Mouse (Mus musculus): ENCODE data around the gene Fgfr2. TPM values are rescaled to one million over a fixed set of nuclear protein-coding genes. Genes with fewer than 3 reads are reported as not detected.

Fgfr2 gene
- polyA plus RNA-seq, 1 experiment from 2014 or later = 133 TPM

DNA sequence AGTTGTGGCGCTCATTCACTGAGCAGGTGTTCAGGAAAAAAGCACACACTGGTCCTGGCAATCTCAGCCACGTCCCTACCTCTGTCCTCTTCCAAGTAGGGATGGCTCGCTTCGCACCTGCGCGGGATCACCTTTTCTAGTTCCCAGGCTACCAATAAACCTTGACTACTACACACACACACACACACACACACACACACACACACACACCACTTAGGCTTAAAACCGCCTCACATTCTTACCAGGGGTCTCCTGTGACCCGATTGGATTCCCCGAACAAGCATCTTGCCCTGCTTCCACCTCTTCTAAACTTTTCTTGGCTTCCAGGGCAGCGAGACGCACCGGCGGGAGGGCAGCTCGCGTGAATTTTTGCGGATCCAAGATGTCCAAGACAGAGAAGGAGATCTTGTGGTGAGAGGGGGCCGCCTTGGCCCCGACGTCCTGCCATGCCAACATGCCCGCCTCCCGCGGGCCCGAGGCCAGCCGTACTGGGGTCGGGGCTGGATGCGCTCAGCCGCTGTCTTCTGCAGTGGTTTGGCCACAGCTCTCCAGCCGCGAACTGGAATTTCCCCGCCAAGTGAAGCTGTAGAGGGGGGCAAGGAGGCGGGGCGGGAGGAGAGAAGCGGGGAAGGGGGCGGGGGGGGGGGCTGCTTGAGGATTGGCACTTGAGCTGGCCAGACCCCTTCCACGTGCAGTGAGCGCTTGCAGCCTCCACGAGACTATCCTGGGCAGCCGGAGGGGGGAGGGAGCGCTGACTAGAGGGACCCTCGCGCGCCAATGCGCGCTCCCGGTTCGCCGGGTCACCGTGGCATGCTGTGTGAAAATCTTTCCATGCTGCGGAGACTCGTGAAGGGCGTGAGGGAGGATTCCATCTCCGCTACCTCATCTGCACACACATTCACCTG is 523.8 kb downstream of the Fgfr2 start, which contains the start of gene Nkx1-2:
Gene Nkx1-2, minus strand, starts transcription at position 567 of the 905 bp plus-strand sequence.
- ATAC-seq (ENCODE audit: low FRiP score, low TSS enrichment) = 0 out of 2 replicates have a peak, but pooled peaks have one; percentile 54
- no peaks in the 10 kb centered on the region for H3K9me3 ChIP-seq (ENCODE audit: control insufficient read depth, low read length)
- H3K27ac ChIP-seq (ENCODE audit: low read depth, low read length) = no peak within 1 kb of the TSS
- H3K36me3 ChIP-seq (ENCODE audit: control insufficient read depth, insufficient read depth, low read length) = no peaks in the 10 kb centered on the region
- H3K4me2 ChIP-seq (replicated peaks; ENCODE audit: low read depth, low read length) = peak within 1 kb of the TSS; percentile 59
- H3K9ac ChIP-seq (ENCODE audit: low read depth, low read length) = no peak within 1 kb of the TSS
- peaks cover 80% of the 10 kb centered on the region for H3K27me3 ChIP-seq (ENCODE audit: control insufficient read depth, insufficient read depth, low read length)
- under 1% methylated on average over 49 of the region's 52 CpGs for WGBS
- H3K4me3 ChIP-seq (ENCODE audit: low read length) = peak within 1 kb of the TSS; percentile 39
- H3K4me1 ChIP-seq (ENCODE audit: control insufficient read depth, insufficient read depth, low read length) = peaks cover 15% of the 10 kb centered on the region

DNA sequence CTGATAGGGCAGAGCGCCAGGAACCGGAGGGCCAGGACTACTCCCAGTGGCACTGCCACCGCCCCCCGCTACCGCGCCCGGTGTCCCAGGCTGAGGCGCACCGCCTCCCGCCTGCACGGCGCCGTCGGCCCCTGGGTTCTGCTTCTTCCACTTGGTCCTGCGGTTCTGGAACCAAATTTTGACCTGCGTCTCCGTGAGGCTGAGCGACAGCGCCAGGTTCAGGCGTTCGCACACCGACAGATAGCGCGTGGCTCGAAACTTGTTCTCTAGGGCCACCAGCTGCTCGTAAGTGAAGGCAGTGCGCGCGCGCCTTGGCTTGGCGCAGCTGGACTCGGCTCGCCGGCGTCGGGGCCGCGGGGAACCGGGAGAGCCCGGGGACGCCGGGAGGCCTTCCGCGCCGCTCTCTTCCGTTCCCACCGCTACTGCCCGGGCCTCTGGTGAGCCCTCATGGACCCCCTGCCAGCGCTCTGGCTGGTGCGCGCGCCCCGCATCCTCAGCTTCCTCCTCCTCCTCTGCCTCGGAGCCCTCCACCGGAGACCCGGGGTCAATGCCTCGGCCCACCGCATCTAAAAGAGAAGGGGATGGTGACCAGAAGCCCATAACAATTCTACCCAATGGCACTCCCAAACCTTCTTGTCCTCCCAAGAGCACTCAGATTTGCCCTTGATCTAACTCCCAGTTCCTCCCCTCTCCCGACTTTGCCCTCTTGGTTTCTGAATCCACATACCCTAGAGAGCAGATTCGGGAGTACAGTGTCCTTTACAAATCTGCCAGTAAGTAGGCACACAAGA is 525.7 kb downstream of the Fgfr2 start:
- peaks cover 15% of the 10 kb centered on the region for H3K4me1 ChIP-seq (ENCODE audit: control insufficient read depth, insufficient read depth, low read length)
- H3K27ac ChIP-seq (ENCODE audit: low read depth, low read length) = no peak overlapping the region
- peak overlapping the region; percentile 45 for H3K4me3 ChIP-seq (ENCODE audit: low read length)
- H3K4me2 ChIP-seq (replicated peaks; ENCODE audit: low read depth, low read length) = peak overlapping the region; percentile 83
- no peaks in the 10 kb centered on the region for H3K9me3 ChIP-seq (ENCODE audit: control insufficient read depth, low read length)
- WGBS = 1% methylated on average over 58 of the region's 60 CpGs
- peaks cover 69% of the 10 kb centered on the region for H3K27me3 ChIP-seq (ENCODE audit: control insufficient read depth, insufficient read depth, low read length)
- peak overlapping the region; percentile 38; the same call in 1 of the 2 replicates for H3K9ac ChIP-seq (ENCODE audit: low read depth, low read length)
- H3K36me3 ChIP-seq (ENCODE audit: control insufficient read depth, insufficient read depth, low read length) = no peaks in the 10 kb centered on the region
- ATAC-seq (ENCODE audit: low FRiP score, low TSS enrichment) = 0 out of 2 replicates have a peak, but pooled peaks have one; percentile 38

DNA sequence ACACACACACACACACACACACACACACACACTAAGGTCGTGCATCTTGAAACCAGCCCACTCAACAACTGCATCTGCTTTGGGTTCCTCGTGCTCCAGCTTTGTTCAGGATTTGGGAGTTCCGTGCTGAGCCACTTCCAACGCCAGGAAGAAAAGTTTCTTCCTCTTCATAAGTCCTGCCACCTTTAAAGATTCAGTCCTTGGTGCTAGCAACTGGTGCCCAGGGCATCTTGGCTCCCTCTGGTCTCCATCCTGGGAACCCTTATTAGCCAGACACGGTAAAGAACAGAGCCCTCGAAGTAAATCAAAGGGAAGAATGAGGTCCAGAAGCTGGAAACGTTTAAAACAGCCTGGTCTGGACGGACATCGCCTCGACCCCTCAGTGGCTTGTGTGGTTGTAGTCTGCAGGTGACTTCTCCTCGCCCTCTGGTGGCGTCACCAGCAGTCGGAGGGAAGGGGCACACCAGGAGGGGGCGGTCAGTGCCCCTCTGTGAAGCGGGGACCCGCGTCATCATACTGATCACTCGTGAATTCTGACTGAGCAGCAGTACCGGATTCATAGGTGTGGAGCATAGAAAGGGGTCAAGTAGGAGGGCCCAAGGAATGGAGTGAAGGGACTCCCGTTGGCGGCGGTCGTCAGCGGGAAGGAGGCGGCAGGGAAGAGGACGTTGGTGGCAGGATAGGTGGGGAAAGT is 526.4 kb downstream of the Fgfr2 start:
- WGBS = 6% methylated on average over 26 of the region's 26 CpGs
- Histone ChIP-seq H3K9me3 (ENCODE audit: control insufficient read depth, low read length) (no peaks in the 10 kb centered on the region), H3K4me2 (replicated peaks; ENCODE audit: low read depth, low read length) (peak overlapping the region; percentile 83), H3K27me3 (ENCODE audit: control insufficient read depth, insufficient read depth, low read length) (peaks cover 62% of the 10 kb centered on the region), H3K9ac (ENCODE audit: low read depth, low read length) (peak overlapping the region; percentile 38; the same call in 1 of the 2 replicates), H3K36me3 (ENCODE audit: control insufficient read depth, insufficient read depth, low read length) (no peaks in the 10 kb centered on the region), H3K27ac (ENCODE audit: low read depth, low read length) (no peak overlapping the region), H3K4me1 (ENCODE audit: control insufficient read depth, insufficient read depth, low read length) (peaks cover 15% of the 10 kb centered on the region), H3K4me3 (ENCODE audit: low read length) (peak overlapping the region; percentile 45)
- ATAC-seq (ENCODE audit: low FRiP score, low TSS enrichment) = peak; percentile 33; the same call in 1 of the 2 replicates

DNA sequence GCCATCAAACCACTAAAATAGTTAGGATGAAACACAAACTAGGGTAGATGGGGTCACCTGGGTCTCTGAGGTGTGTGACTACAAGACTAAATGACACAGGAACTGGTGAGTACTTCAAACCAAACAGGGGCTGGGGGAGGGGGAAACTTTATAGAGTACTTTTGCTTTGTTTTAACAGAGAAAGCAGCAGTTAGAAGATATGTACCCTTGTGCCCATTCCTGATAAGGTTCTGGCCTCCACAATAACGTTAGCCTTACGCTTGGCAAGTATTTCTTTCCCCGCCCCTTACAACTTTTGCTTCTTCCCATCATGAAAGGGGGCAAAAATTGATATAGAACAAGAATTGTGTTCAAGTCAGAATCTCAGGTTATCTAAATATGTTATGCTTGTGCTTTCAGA is 527.4 kb downstream of the Fgfr2 start:
- H3K36me3 ChIP-seq (ENCODE audit: control insufficient read depth, insufficient read depth, low read length) = no peaks in the 10 kb centered on the region
- no peak for ATAC-seq (ENCODE audit: low FRiP score, low TSS enrichment)
- H3K27me3 ChIP-seq (ENCODE audit: control insufficient read depth, insufficient read depth, low read length) = peaks cover 53% of the 10 kb centered on the region
- peaks cover 15% of the 10 kb centered on the region for H3K4me1 ChIP-seq (ENCODE audit: control insufficient read depth, insufficient read depth, low read length)
- no peak overlapping the region for H3K4me2 ChIP-seq (replicated peaks; ENCODE audit: low read depth, low read length)
- H3K9ac ChIP-seq (ENCODE audit: low read depth, low read length) = no peak overlapping the region
- WGBS = 91% methylated on average over 3 of the region's 3 CpGs
- H3K27ac ChIP-seq (ENCODE audit: low read depth, low read length) = no peak overlapping the region
- H3K9me3 ChIP-seq (ENCODE audit: control insufficient read depth, low read length) = no peaks in the 10 kb centered on the region
- no peak overlapping the region for H3K4me3 ChIP-seq (ENCODE audit: low read length)

DNA sequence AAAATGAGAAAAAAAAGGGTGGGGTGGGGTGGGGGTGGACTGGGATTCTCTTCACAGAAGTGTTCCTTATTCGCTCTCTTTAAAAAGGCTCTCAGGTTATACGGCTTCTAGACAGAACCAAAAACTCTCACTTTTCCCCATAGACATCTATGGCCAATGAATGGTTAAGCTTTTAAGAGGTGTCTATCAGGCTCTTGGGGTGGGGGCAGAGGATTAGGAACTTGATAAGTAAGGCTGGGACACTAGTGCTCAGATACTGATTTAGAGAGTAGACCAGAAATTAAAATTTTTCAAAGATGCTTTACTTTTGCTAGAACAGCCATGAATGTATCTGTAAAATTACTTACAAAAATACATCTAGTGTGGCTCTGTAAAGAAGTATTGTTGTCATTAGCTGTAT is 528.8 kb downstream of the Fgfr2 start:
- no peak overlapping the region for H3K27ac ChIP-seq (ENCODE audit: low read depth, low read length)
- no peak for ATAC-seq (ENCODE audit: low FRiP score, low TSS enrichment)
- no peaks in the 10 kb centered on the region for H3K9me3 ChIP-seq (ENCODE audit: control insufficient read depth, low read length)
- no peak overlapping the region for H3K9ac ChIP-seq (ENCODE audit: low read depth, low read length)
- H3K4me2 ChIP-seq (replicated peaks; ENCODE audit: low read depth, low read length) = no peak overlapping the region
- 92% methylated on average over 2 of the region's 2 CpGs for WGBS
- peaks cover 7% of the 10 kb centered on the region for H3K4me1 ChIP-seq (ENCODE audit: control insufficient read depth, insufficient read depth, low read length)
- H3K36me3 ChIP-seq (ENCODE audit: control insufficient read depth, insufficient read depth, low read length) = no peaks in the 10 kb centered on the region
- H3K27me3 ChIP-seq (ENCODE audit: control insufficient read depth, insufficient read depth, low read length) = peaks cover 38% of the 10 kb centered on the region
- no peak overlapping the region for H3K4me3 ChIP-seq (ENCODE audit: low read length)

DNA sequence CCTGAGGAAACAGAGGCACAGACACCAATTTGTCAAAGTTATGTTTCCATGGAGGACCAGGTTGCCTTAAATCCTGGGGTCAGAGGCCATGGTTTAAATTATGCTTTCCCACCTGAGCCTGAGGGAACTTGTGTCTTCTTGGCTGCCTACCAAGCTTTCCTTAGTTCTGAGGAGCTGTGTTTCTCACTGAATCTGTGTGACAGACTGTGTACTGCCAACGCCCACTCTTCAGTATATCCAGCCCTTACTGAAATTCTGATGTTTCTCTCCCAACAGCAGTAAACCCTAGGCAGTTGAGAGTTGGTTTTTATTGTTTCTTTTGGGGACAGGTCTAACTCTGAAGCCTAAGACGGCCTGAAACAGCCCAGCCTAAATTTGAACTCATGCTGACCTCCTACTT is 529.4 kb downstream of the Fgfr2 start:
- no peak overlapping the region for H3K9ac ChIP-seq (ENCODE audit: low read depth, low read length)
- H3K4me2 ChIP-seq (replicated peaks; ENCODE audit: low read depth, low read length) = no peak overlapping the region
- H3K27me3 ChIP-seq (ENCODE audit: control insufficient read depth, insufficient read depth, low read length) = peaks cover 32% of the 10 kb centered on the region
- no peaks in the 10 kb centered on the region for H3K9me3 ChIP-seq (ENCODE audit: control insufficient read depth, low read length)
- no peaks in the 10 kb centered on the region for H3K36me3 ChIP-seq (ENCODE audit: control insufficient read depth, insufficient read depth, low read length)
- ATAC-seq (ENCODE audit: low FRiP score, low TSS enrichment) = no peak
- peaks cover 5% of the 10 kb centered on the region; the same call in 1 of the 2 replicates for H3K4me1 ChIP-seq (ENCODE audit: control insufficient read depth, insufficient read depth, low read length)
- 68% methylated on average over 2 of the region's 2 CpGs for WGBS
- H3K4me3 ChIP-seq (ENCODE audit: low read length) = no peak overlapping the region
- no peak overlapping the region for H3K27ac ChIP-seq (ENCODE audit: low read depth, low read length)

DNA sequence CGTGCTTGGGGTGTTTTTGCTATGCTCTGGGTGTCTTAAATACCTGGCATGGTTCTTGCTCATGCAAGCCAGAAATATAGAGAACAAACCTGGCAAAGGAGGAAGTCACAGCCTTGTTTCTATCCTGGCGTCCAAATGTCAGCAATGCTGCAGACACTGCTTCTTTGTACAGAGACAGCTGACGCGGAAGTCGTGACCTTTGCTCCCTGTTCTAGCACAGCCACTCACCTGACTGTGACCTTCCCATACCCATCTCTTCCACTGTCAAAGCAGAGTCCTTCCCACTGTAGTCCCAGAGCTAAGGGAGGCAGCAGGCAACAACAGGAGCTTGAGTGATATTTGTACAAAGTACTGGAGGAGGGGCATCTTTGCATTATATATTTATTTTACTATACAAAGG is 533.5 kb downstream of the Fgfr2 start:
- Histone ChIP-seq H3K4me3 (ENCODE audit: low read length) (no peak overlapping the region), H3K4me1 (ENCODE audit: control insufficient read depth, insufficient read depth, low read length) (no peaks in the 10 kb centered on the region), H3K27ac (ENCODE audit: low read depth, low read length) (no peak overlapping the region), H3K9me3 (ENCODE audit: control insufficient read depth, low read length) (no peaks in the 10 kb centered on the region), H3K27me3 (ENCODE audit: control insufficient read depth, insufficient read depth, low read length) (no peaks in the 10 kb centered on the region), H3K9ac (ENCODE audit: low read depth, low read length) (no peak overlapping the region), H3K36me3 (ENCODE audit: control insufficient read depth, insufficient read depth, low read length) (no peaks in the 10 kb centered on the region), H3K4me2 (replicated peaks; ENCODE audit: low read depth, low read length) (no peak overlapping the region)
- WGBS = 62% methylated on average over 5 of the region's 5 CpGs
- ATAC-seq (ENCODE audit: low FRiP score, low TSS enrichment) = no peak

DNA sequence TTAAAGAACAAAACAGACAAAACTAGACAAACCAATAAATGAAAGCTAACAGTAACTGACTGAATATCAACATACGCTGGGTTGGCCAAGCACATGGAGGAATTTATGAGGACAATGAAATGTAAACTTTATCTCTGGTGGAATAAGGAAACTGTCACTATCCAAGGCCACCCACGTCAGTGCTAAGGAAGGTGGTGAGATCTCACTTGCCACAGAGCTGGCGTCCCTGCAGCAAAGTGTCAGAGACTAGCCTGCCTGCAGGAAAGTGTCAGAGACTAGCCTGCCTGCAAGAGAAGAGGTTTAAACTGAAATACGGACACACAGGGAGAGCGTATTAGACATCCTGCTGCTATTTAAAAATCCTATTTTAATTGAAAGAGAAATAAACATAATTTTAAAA is 536.0 kb downstream of the Fgfr2 start:
- Histone ChIP-seq H3K9me3 (ENCODE audit: control insufficient read depth, low read length) (no peaks in the 10 kb centered on the region), H3K9ac (ENCODE audit: low read depth, low read length) (no peak overlapping the region), H3K4me1 (ENCODE audit: control insufficient read depth, insufficient read depth, low read length) (no peaks in the 10 kb centered on the region), H3K4me3 (ENCODE audit: low read length) (no peak overlapping the region), H3K36me3 (ENCODE audit: control insufficient read depth, insufficient read depth, low read length) (no peaks in the 10 kb centered on the region), H3K4me2 (replicated peaks; ENCODE audit: low read depth, low read length) (no peak overlapping the region), H3K27ac (ENCODE audit: low read depth, low read length) (no peak overlapping the region), H3K27me3 (ENCODE audit: control insufficient read depth, insufficient read depth, low read length) (no peaks in the 10 kb centered on the region)
- no peak for ATAC-seq (ENCODE audit: low FRiP score, low TSS enrichment)
- 70% methylated on average over 5 of the region's 5 CpGs for WGBS

Measured in kidney, embryonic 14.5 days (tissue).